Mouse (Mus musculus) olfactory bulb, adult 2 months (tissue): ENCODE results near the gene Serpinb13. TPM values are rescaled to one million over a fixed set of nuclear protein-coding genes. Genes with fewer than 3 reads are reported as not detected.
"Not testable (repeated sequence)": the region's sequence is repeated elsewhere in the genome, so short reads cannot be mapped to it uniquely, and the experiment has no call there.

ENCODE experiments used
- H3K27ac ChIP-seq: fragments of 200-500 bp; 2 replicates; pipeline ENCODE4 v1.5.1; 2012; ENCODE audit warnings: low read depth, low read length; ENCODE audit not compliant: insufficient read depth
- H3K4me1 ChIP-seq: fragments of 200-500 bp; 2 replicates; pipeline ENCODE4 v1.6.1; 2012; ENCODE audit warnings: low read length; ENCODE audit not compliant: control insufficient read depth, insufficient read depth
- H3K4me3 ChIP-seq: fragments of 200-500 bp; 2 replicates; pipeline ENCODE4 v1.5.1; 2012; ENCODE audit warnings: mild to moderate bottlenecking, low read depth, low read length, moderate library complexity; ENCODE audit not compliant: insufficient read depth
- CTCF ChIP-seq: fragments of 200-500 bp; IDR thresholded peaks from 2 replicates; pipeline ENCODE4 v1.5.1; 2012; ENCODE audit warnings: low read depth, mild to moderate bottlenecking, low read length, moderate library complexity; ENCODE audit not compliant: insufficient read depth
- POLR2A ChIP-seq: fragments of 200-500 bp; IDR thresholded peaks from 2 replicates; pipeline ENCODE4 v1.6.1; 2012; ENCODE audit warnings: mild to moderate bottlenecking, low read depth, low read length, moderate library complexity; ENCODE audit not compliant: insufficient read depth
- WGBS: fragments of 180-500 bp; shearing (Covaris S2); methylation state at CpG from one replicate; pipeline ENCODE4 v1.1.7; 2018; 5-methylcytosine and 5-hydroxymethylcytosine counted together
- polyA plus RNA-seq: library from polyadenylated mRNA; stranded (reverse); fragments of >200 nt; gene quantifications from 2 replicates; pipeline ENCODE4 v1.2.4, GENCODE M21; 2012; ENCODE audit warnings: low replicate concordance; ENCODE audit not compliant: missing spikeins, insufficient read depth, insufficient read length

Gene Serpinb13
- polyA plus RNA-seq, 1 experiment = not detected

- 90% methylated on average over 2 of the region's 2 CpGs for WGBS
- TF ChIP-seq CTCF (no peak), POLR2A (no peak)
- H3K4me1 ChIP-seq = no peaks in the 10 kb centered on the region; the same call in 1 of the 2 replicates
- H3K27ac ChIP-seq = no peak overlapping the region
- H3K4me3 ChIP-seq = no peak overlapping the region
These were observed 21.0 kb downstream of the Serpinb13 start for GRCm38 (mm10) chr1:107001754-107002153.

- Histone ChIP-seq H3K4me1 (no peaks in the 10 kb centered on the region), H3K27ac (no peak overlapping the region), H3K4me3 (no peak overlapping the region)
- no peak for TF ChIP-seq POLR2A
- TF ChIP-seq CTCF = no peak
- WGBS = 82% methylated on average over 3 of the region's 3 CpGs
These were observed 25.5 kb downstream of the Serpinb13 start for GRCm38 (mm10) chr1:107006316-107006715.

DNA sequence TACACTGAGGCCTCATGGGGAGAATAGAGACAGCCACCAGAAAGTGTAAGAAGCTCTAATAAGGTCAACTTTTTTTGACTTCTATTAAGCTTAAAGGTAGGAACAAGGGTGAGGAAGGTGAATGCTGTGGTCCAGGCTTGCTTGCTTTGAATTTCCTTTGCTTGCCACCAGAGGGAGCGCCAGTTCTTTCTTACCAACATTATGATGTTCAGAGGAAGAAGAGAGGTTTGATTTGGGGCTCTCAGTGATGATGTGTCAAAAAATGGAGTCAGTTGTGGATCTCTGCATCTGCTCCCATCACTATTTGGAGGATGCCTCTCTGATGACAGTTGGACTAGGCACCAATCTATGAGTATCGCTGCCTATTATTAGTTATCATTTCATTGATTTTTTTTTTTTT is 33.7 kb downstream of the Serpinb13 start:
- no peaks in the 10 kb centered on the region for H3K4me1 ChIP-seq
- TF ChIP-seq POLR2A = no peak
- no peak for TF ChIP-seq CTCF
- no peak overlapping the region for H3K27ac ChIP-seq
- 43% methylated on average over 2 of the region's 2 CpGs for WGBS
- no peak overlapping the region for H3K4me3 ChIP-seq

- H3K4me3 ChIP-seq = no peak overlapping the region
These were observed 34.4 kb downstream of the Serpinb13 start for GRCm38 (mm10) chr1:107015210-107015609.

GRCm38 (mm10) chr1:107025886-107026285 is 45.1 kb downstream of the Serpinb13 start:
- TF ChIP-seq CTCF = no peak
- TF ChIP-seq POLR2A = no peak
- Histone ChIP-seq H3K4me1 (no peaks in the 10 kb centered on the region), H3K27ac (no peak overlapping the region), H3K4me3 (no peak overlapping the region)
- 62% methylated on average over 1 of the region's 1 CpGs for WGBS

More at GRCm38 (mm10) chr1:107015210-107015609, 34.4 kb downstream of the Serpinb13 start:
- H3K27ac ChIP-seq = no peak overlapping the region
- WGBS = 89% methylated on average over 7 of the region's 7 CpGs
- H3K4me1 ChIP-seq = no peaks in the 10 kb centered on the region
- TF ChIP-seq POLR2A (no peak), CTCF (no peak)

GRCm38 (mm10) chr1:107034236-107034635 is 53.5 kb downstream of the Serpinb13 start:
- not testable (repeated sequence) for H3K4me3 ChIP-seq, H3K27ac ChIP-seq, H3K4me1 ChIP-seq
- WGBS = 84% methylated on average over 3 of the region's 3 CpGs

Other genes starting within 250 kb of the Serpinb13 start
- not detected in 2 replicates for gene Kdsr, start 221.3 kb upstream of the Serpinb13 start, polyA plus RNA-seq
- gene Vps4b, start 184.3 kb upstream of the Serpinb13 start, polyA plus RNA-seq = not detected in 2 replicates
- gene Serpinb5, start 119.8 kb upstream of the Serpinb13 start, polyA plus RNA-seq = not detected in 2 replicates
- not detected in 2 replicates for gene Serpinb12, start 46.5 kb upstream of the Serpinb13 start, polyA plus RNA-seq
- not detected in 2 replicates for gene Serpinb3a, start 71.3 kb downstream of the Serpinb13 start, polyA plus RNA-seq
- gene Serpinb3d, start 102.5 kb downstream of the Serpinb13 start, polyA plus RNA-seq = not detected in 2 replicates